In the genomic region with DNA sequence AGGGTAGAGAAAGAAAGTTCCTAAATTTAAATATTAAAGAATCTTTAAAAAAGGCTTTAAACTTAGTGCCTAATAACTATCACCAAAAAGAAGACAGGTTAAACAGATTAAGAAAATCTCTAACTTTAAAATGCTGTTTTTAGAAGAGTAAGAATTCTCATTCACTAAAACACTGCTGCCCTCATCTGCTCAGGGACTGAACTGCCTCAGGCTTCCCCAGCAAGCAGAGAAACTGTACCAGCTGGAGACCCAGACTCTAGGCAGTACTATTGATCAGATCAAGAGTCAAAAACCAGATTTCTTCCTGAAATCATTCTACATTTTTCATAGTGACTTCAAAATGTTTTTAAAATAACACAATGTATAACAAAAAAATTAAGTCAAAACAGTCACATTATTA, we compare ENCODE assay signal across 9 mouse cellular contexts. TPM values are rescaled to one million over a fixed set of nuclear protein-coding genes. Genes with fewer than 3 reads are reported as not detected.
A peak's percentile ranks its signal among the peaks of the same experiment; 100 is the strongest.
DNase-seq lines count a peak whose midpoint lies in the region; ATAC-seq lines count a peak whose summit lies in the region.
"Had no signal": no experiment of that assay in that cellular context is flagged by ENCODE, and none has a peak within 500 bp of the region (broad histone marks: within the 10 kb centered on the region; RNA-seq: fewer than 3 reads in every experiment).

No protein-coding gene starts in this region.

- no peaks in the 10 kb centered on the region for H3K4me1 ChIP-seq in midbrain, embryonic 14.5 days (ENCODE audit: control insufficient read depth, insufficient read depth, low read length)
- H3K4me1 ChIP-seq in midbrain, embryonic 15.5 days: no peaks in the 10 kb centered on the region

- H3K9me3 ChIP-seq in midbrain, embryonic 14.5 days (ENCODE audit: control insufficient read depth, low read length): no peaks in the 10 kb centered on the region
- no peaks in the 10 kb centered on the region for H3K9me3 ChIP-seq in midbrain, embryonic 15.5 days

- no peak overlapping the region for H3K9ac ChIP-seq in midbrain, embryonic 14.5 days (replicated peaks; ENCODE audit: low read length)
- H3K9ac ChIP-seq in midbrain, embryonic 15.5 days: no peak overlapping the region

- no peak overlapping the region for H3K4me2 ChIP-seq in midbrain, embryonic 14.5 days (ENCODE audit: low read length)
- H3K4me2 ChIP-seq in midbrain, embryonic 15.5 days: no peak overlapping the region

- ATAC-seq in midbrain, embryonic 14.5 days (ENCODE audit: low FRiP score, low TSS enrichment): no peak
- no peak for ATAC-seq in midbrain, embryonic 15.5 days (replicated peaks)

- H3K27ac ChIP-seq in midbrain, embryonic 14.5 days (replicated peaks; ENCODE audit: low read depth, low read length): no peak overlapping the region
- H3K27ac ChIP-seq in midbrain, embryonic 15.5 days: no peak overlapping the region

- no peak overlapping the region for H3K4me3 ChIP-seq in midbrain, embryonic 14.5 days (replicated peaks; ENCODE audit: low read depth, low read length)
- no peak overlapping the region for H3K4me3 ChIP-seq in midbrain, embryonic 15.5 days
- H3K4me3 ChIP-seq: myocyte had no signal

- DNase-seq in gastrocnemius, postnatal 10 days: peak; percentile 6
- DNase-seq in gastrocnemius, postnatal 25 days: no peak
- DNase-seq in midbrain, embryonic 14.5 days: peak; percentile 71
- peak; percentile 16 to 44 for DNase-seq in adrenal gland, postnatal 36 days
- DNase-seq in lung, postnatal 36 days: peak; percentile 16
- DNase-seq in cerebellum, adult 9-10 months: no peak
- no peak for DNase-seq in natural killer cell, adult 2 months (ENCODE audit: low spot score in 2 of 2)

- no peaks in the 10 kb centered on the region for H3K27me3 ChIP-seq in midbrain, embryonic 14.5 days (ENCODE audit: control insufficient read depth, insufficient read depth, low read length)
- no peaks in the 10 kb centered on the region for H3K27me3 ChIP-seq in midbrain, embryonic 15.5 days (replicated peaks)

- no peaks in the 10 kb centered on the region for H3K36me3 ChIP-seq in midbrain, embryonic 14.5 days (ENCODE audit: control insufficient read depth, insufficient read depth, low read length)
- H3K36me3 ChIP-seq in midbrain, embryonic 15.5 days (replicated peaks): no peaks in the 10 kb centered on the region

RNA-seq across cellular contexts. Expression of a gene that starts 5.5 kb away (rescaled TPM):
- 100 to 1,000 TPM; 596 to 666 TPM for total RNA-seq in gastrocnemius, postnatal 10 days (2021)
- total RNA-seq in gastrocnemius, postnatal 25 days (2021): 100 to 1,000 TPM; 272 to 318 TPM
- 26.3 and 29.8 TPM in 2 replicates for polyA plus RNA-seq in midbrain, embryonic 14.5 days (2014; fragmentation: Nextera tagmentation; extraction: Ambion mirVana)
- 7.3 and 8.0 TPM in 2 replicates for polyA plus RNA-seq in midbrain, embryonic 15.5 days (2015; fragmentation: Nextera tagmentation; extraction: Ambion mirVana)
- total RNA-seq in adrenal gland, postnatal 36 days (2021): 100 to 1,000 TPM; 636 to 846 TPM

RNA-seq across cellular contexts. Expression of a gene that starts 29.0 kb away (rescaled TPM):
- total RNA-seq in gastrocnemius, postnatal 10 days (2021): 10 to 100 TPM; 15.1 to 19.2 TPM
- total RNA-seq in gastrocnemius, postnatal 25 days (2021): 10 to 100 TPM; 12.2 to 12.7 TPM
- 15.0 and 15.7 TPM in 2 replicates for polyA plus RNA-seq in midbrain, embryonic 14.5 days (2014; fragmentation: Nextera tagmentation; extraction: Ambion mirVana)
- 9.9 and 10.3 TPM in 2 replicates for polyA plus RNA-seq in midbrain, embryonic 15.5 days (2015; fragmentation: Nextera tagmentation; extraction: Ambion mirVana)
- total RNA-seq in adrenal gland, postnatal 36 days (2021): 10 to 100 TPM; 35.6 to 38.8 TPM

RNA-seq across cellular contexts. Expression of a gene that starts 55.9 kb away (rescaled TPM):
- under 1 TPM; 0.47 to 0.52 TPM for total RNA-seq in gastrocnemius, postnatal 10 days (2021)
- total RNA-seq in gastrocnemius, postnatal 25 days (2021): under 1 TPM; 0.13 to 0.15 TPM
- 18.9 and 23.0 TPM in 2 replicates for polyA plus RNA-seq in midbrain, embryonic 14.5 days (2014; fragmentation: Nextera tagmentation; extraction: Ambion mirVana)
- polyA plus RNA-seq in midbrain, embryonic 15.5 days (2015; fragmentation: Nextera tagmentation; extraction: Ambion mirVana): 21.8 and 28.3 TPM in 2 replicates
- 10 to 100 TPM; 12.3 to 16.1 TPM for total RNA-seq in adrenal gland, postnatal 36 days (2021)

Comparison
In these comparisons a context has a peak if more than half of its experiments do, and no peak if none do; other contexts are left out.
1. DNase-seq: peak in gastrocnemius, postnatal 10 days (single experiment), midbrain, embryonic 14.5 days (single experiment), adrenal gland, postnatal 36 days (2 of 2) and lung, postnatal 36 days (single experiment); none in gastrocnemius, postnatal 25 days (single experiment), cerebellum, adult 9-10 months (single experiment) and natural killer cell, adult 2 months (0 of 2).
2. RNA of a gene that starts 55.9 kb away (total RNA-seq): 12.3 to 16.1 TPM in adrenal gland, postnatal 36 days; 0.47 to 0.52 TPM in gastrocnemius, postnatal 10 days and 0.13 to 0.15 TPM in gastrocnemius, postnatal 25 days; every median in the first group is over 4 times any median in the second.